Mouse (Mus musculus) thymus, adult 2 months (tissue): ENCODE measurements around the gene Atpaf1.

Source experiments
- CTCF ChIP-seq: fragments of 200-500 bp; IDR thresholded peaks from 2 replicates; pipeline ENCODE4 v1.5.1; 2012; ENCODE audit warnings: mild to moderate bottlenecking, control low read depth, low read length, moderate library complexity, borderline replicate concordance; ENCODE audit not compliant: control insufficient read depth, poor library complexity, insufficient read depth; ENCODE audit errors: extremely low read depth
- POLR2A ChIP-seq: fragments of 200-500 bp; IDR thresholded peaks from 2 replicates; pipeline ENCODE4 v1.6.1; 2012; ENCODE audit warnings: mild to moderate bottlenecking, low read length, control low read depth, moderate library complexity; ENCODE audit not compliant: control insufficient read depth, poor library complexity, insufficient read depth; ENCODE audit errors: extremely low read depth

- no peak for TF ChIP-seq CTCF
- TF ChIP-seq POLR2A: no peak
Measured at GRCm38 (mm10) chr4:115734867-115735266, 49.7 kb upstream of the Atpaf1 start.
